Mouse (Mus musculus) embryonic facial prominence, embryonic 14.5 days (tissue): ENCODE data around the gene Sbds. TPM values are rescaled to one million over a fixed set of nuclear protein-coding genes. Genes with fewer than 3 reads are reported as not detected.
A peak's percentile ranks its signal among the peaks of the same experiment; 100 is the strongest.

Experiments
- ATAC-seq: fragments of 200-750 bp; cut with Nextera tagmentation; 2 replicates; pipeline ENCODE4 v1.8.0; 2017; ENCODE audit warnings: low read depth, moderate number of reproducible peaks, moderate TSS enrichment
- DNase-seq: peaks from one replicate; pipeline ENCODE4 v3.0.0-alpha.2; 2015; ENCODE audit warnings: low spot score
- H3K27ac ChIP-seq: fragments of 300-500 bp; sonication (generic); replicated peaks from 2 replicates; pipeline ENCODE4 v1.5.1; 2014; ENCODE audit warnings: low read depth, mild to moderate bottlenecking, low read length, moderate library complexity
- H3K27me3 ChIP-seq: fragments of 300-500 bp; sonication (generic); replicated peaks from 2 replicates; pipeline ENCODE4 v1.6.1; 2014; ENCODE audit warnings: low read length; ENCODE audit not compliant: control insufficient read depth, insufficient read depth
- H3K36me3 ChIP-seq: fragments of 300-500 bp; sonication (generic); 2 replicates; pipeline ENCODE4 v1.6.1; 2014; ENCODE audit warnings: low read length, mixed read lengths; ENCODE audit not compliant: control insufficient read depth, insufficient read depth
- H3K4me1 ChIP-seq: fragments of 300-500 bp; sonication (generic); 2 replicates; pipeline ENCODE4 v1.6.1; 2014; ENCODE audit warnings: antibody characterized with exemption, low read length; ENCODE audit not compliant: control insufficient read depth, insufficient read depth
- H3K4me2 ChIP-seq: fragments of 300-500 bp; sonication (generic); 2 replicates; pipeline ENCODE4 v1.6.1; 2014; ENCODE audit warnings: low read depth, mild to moderate bottlenecking, low read length, moderate library complexity, mixed read lengths
- H3K4me3 ChIP-seq: fragments of 300-500 bp; sonication (generic); 2 replicates; pipeline ENCODE4 v1.5.1; 2014; ENCODE audit warnings: low read depth, mild to moderate bottlenecking, low read length
- H3K9ac ChIP-seq: fragments of 300-500 bp; sonication (generic); 2 replicates; pipeline ENCODE4 v1.6.1; 2014; ENCODE audit warnings: low read depth, mild to moderate bottlenecking, low read length, moderate library complexity, mixed read lengths
- H3K9me3 ChIP-seq: fragments of 300-500 bp; sonication (generic); 2 replicates; pipeline ENCODE4 v1.6.1; 2016; ENCODE audit warnings: low read length; ENCODE audit not compliant: control insufficient read depth
- WGBS: fragments of 180-500 bp; shearing (Covaris S2); extraction: QIAGEN DNeasy Blood & Tissue Kit; methylation state at CpG from one replicate; pipeline ENCODE4 v1.1.7; 2014; 5-methylcytosine and 5-hydroxymethylcytosine counted together
- polyA plus RNA-seq: library from polyadenylated mRNA; unstranded; fragments of >200 nt; fragmentation: Nextera tagmentation; extraction: Ambion mirVana; gene quantifications from 2 replicates; pipeline ENCODE4 v1.2.1, GENCODE M21; 2014

Gene Sbds
- 51.7 and 54.3 TPM in 2 replicates for polyA plus RNA-seq

- peak within 1 kb of the TSS; percentile 84 for H3K27ac ChIP-seq
- H3K36me3 ChIP-seq = peaks cover 32% of the 10 kb centered on the region
- ATAC-seq (peak; percentile 91), DNase-seq (peak; percentile 99)
- peak within 1 kb of the TSS; percentile 85 for H3K4me2 ChIP-seq
- under 1% methylated on average over 43 of the region's 52 CpGs for WGBS
- peak within 1 kb of the TSS; percentile 81 for H3K4me3 ChIP-seq
- H3K9me3 ChIP-seq = no peaks in the 10 kb centered on the region
- peak within 1 kb of the TSS; percentile 85 for H3K9ac ChIP-seq
- peaks cover 6% of the 10 kb centered on the region; the same call in 1 of the 2 replicates for H3K4me1 ChIP-seq
- H3K27me3 ChIP-seq = no peaks in the 10 kb centered on the region
These were observed at the start of gene Sbds, which contains the start of gene Tyw1 for GRCm38 (mm10) chr5:130255017-130255720. TSS of gene Sbds (minus strand) at chr5:130255530. TSS of gene Tyw1 (plus strand) at chr5:130255619.

- no peak for ATAC-seq
- peaks cover 54% of the 10 kb centered on the region for H3K36me3 ChIP-seq
- 94% methylated on average over 6 of the region's 6 CpGs for WGBS
These were observed 48.3 kb upstream of the Sbds start for GRCm38 (mm10) chr5:130303611-130304010.

GRCm38 (mm10) chr5:130299526-130299925 is 44.2 kb upstream of the Sbds start:
- H3K4me1 ChIP-seq = no peaks in the 10 kb centered on the region
- H3K4me2 ChIP-seq = no peak overlapping the region
- no peak overlapping the region for H3K9ac ChIP-seq
- peaks cover 59% of the 10 kb centered on the region for H3K36me3 ChIP-seq
- H3K9me3 ChIP-seq = no peaks in the 10 kb centered on the region
- no peak overlapping the region for H3K4me3 ChIP-seq
- 95% methylated on average over 8 of the region's 8 CpGs for WGBS
- no peak overlapping the region for H3K27ac ChIP-seq
- no peak for DNase-seq
- H3K27me3 ChIP-seq = no peaks in the 10 kb centered on the region
- ATAC-seq = no peak

More at GRCm38 (mm10) chr5:130303611-130304010, 48.3 kb upstream of the Sbds start:
- Histone ChIP-seq H3K4me3 (no peak overlapping the region), H3K4me2 (no peak overlapping the region), H3K4me1 (no peaks in the 10 kb centered on the region), H3K27me3 (no peaks in the 10 kb centered on the region), H3K9me3 (no peaks in the 10 kb centered on the region), H3K9ac (no peak overlapping the region), H3K27ac (no peak overlapping the region)
- no peak for DNase-seq

- H3K4me2 ChIP-seq = no peak overlapping the region
- no peak for ATAC-seq
- H3K27ac ChIP-seq = no peak overlapping the region
- H3K9ac ChIP-seq = no peak overlapping the region
- no peaks in the 10 kb centered on the region for H3K9me3 ChIP-seq
- H3K4me3 ChIP-seq = no peak overlapping the region
- no peaks in the 10 kb centered on the region for H3K4me1 ChIP-seq
- whole genome bisulfite sequencing = 95% methylated on average over 9 of the region's 9 CpGs
- no peak for DNase-seq
- H3K27me3 ChIP-seq = no peaks in the 10 kb centered on the region
- peaks cover 55% of the 10 kb centered on the region for H3K36me3 ChIP-seq
These were observed 43.6 kb upstream of the Sbds start for GRCm38 (mm10) chr5:130298831-130299460.

- H3K4me1 ChIP-seq = no peaks in the 10 kb centered on the region
- 82% methylated on average over 5 of the region's 5 CpGs for WGBS
- no peak for ATAC-seq
These were observed 40.7 kb upstream of the Sbds start for GRCm38 (mm10) chr5:130296071-130296470.

GRCm38 (mm10) chr5:130294598-130294997 is 39.3 kb upstream of the Sbds start:
- H3K27me3 ChIP-seq = no peaks in the 10 kb centered on the region
- no peak overlapping the region for H3K27ac ChIP-seq
- ATAC-seq = no peak
- no peak for DNase-seq
- 0 out of 2 replicates have a peak, but pooled peaks cover 3% of the 10 kb centered on the region for H3K9me3 ChIP-seq
- H3K4me1 ChIP-seq = no peaks in the 10 kb centered on the region
- H3K4me2 ChIP-seq = no peak overlapping the region
- H3K4me3 ChIP-seq = no peak overlapping the region
- H3K9ac ChIP-seq = no peak overlapping the region
- 82% methylated on average over 6 of the region's 6 CpGs for whole genome bisulfite sequencing
- peaks cover 62% of the 10 kb centered on the region for H3K36me3 ChIP-seq

More at GRCm38 (mm10) chr5:130296071-130296470, 40.7 kb upstream of the Sbds start:
- Histone ChIP-seq H3K9me3 (no peaks in the 10 kb centered on the region), H3K4me2 (no peak overlapping the region), H3K4me3 (no peak overlapping the region), H3K27me3 (no peaks in the 10 kb centered on the region), H3K27ac (no peak overlapping the region), H3K9ac (no peak overlapping the region), H3K36me3 (peaks cover 61% of the 10 kb centered on the region)
- DNase-seq = no peak

GRCm38 (mm10) chr5:130293941-130294340 is 38.6 kb upstream of the Sbds start:
- 76% methylated on average over 5 of the region's 5 CpGs for WGBS
- no peak overlapping the region for H3K9ac ChIP-seq
- no peak for ATAC-seq
- no peak for DNase-seq
- 0 out of 2 replicates have a peak, but pooled peaks cover 3% of the 10 kb centered on the region for H3K9me3 ChIP-seq
- H3K27me3 ChIP-seq = no peaks in the 10 kb centered on the region
- H3K4me3 ChIP-seq = no peak overlapping the region
- H3K4me2 ChIP-seq = no peak overlapping the region
- H3K36me3 ChIP-seq = peaks cover 60% of the 10 kb centered on the region
- H3K27ac ChIP-seq = no peak overlapping the region
- no peaks in the 10 kb centered on the region for H3K4me1 ChIP-seq

- Histone ChIP-seq H3K36me3 (peaks cover 53% of the 10 kb centered on the region), H3K9ac (no peak overlapping the region), H3K4me2 (no peak overlapping the region), H3K4me1 (no peaks in the 10 kb centered on the region), H3K27ac (no peak overlapping the region), H3K4me3 (no peak overlapping the region), H3K27me3 (no peaks in the 10 kb centered on the region), H3K9me3 (0 out of 2 replicates have a peak, but pooled peaks cover 3% of the 10 kb centered on the region)
- DNase-seq (no peak), ATAC-seq (no peak)
- 90% methylated on average over 4 of the region's 4 CpGs for WGBS
These were observed 37.6 kb upstream of the Sbds start for GRCm38 (mm10) chr5:130292976-130293375.
